Mouse (Mus musculus): Measurements from ENCODE around the gene Btbd17. TPM values are rescaled to one million over a fixed set of nuclear protein-coding genes. Genes with fewer than 3 reads are reported as not detected.

The Btbd17 gene
- polyA plus RNA-seq, 1 experiment: not detected

DNA sequence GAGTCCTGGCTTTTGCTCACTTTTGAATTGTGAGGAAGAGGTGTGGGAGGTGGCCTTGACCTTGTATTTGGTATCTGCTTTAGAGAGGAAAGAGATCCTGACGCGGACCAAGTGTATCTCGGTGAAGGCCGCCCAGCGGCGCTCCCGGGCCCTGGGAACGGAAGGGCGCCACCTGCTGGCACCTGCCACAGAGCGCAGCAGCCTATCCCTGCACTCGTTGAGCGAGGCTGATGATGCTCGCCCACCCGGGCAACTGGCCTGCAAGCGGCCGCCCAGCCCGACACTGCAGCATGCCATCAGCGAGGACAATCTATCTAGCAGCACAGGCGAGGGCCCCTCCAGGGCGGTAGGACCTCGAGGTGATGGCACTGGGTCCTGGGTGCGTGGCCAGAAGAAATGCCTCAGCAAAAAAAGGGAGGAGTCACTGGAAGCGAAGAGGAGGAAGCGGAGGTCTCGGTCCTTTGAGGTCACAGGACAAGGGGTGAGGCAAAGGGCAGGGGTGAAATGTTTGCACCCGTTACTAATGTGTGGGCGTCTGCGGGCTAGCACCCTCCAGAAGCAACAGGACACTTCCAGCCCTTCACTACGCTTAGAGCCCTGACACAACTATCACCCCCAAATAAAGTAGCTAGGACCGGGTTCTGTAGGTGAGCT lies 6.6 kb downstream of the Btbd17 start:
- H3K4me3 ChIP-seq (replicated peaks): no peak overlapping the region

DNA sequence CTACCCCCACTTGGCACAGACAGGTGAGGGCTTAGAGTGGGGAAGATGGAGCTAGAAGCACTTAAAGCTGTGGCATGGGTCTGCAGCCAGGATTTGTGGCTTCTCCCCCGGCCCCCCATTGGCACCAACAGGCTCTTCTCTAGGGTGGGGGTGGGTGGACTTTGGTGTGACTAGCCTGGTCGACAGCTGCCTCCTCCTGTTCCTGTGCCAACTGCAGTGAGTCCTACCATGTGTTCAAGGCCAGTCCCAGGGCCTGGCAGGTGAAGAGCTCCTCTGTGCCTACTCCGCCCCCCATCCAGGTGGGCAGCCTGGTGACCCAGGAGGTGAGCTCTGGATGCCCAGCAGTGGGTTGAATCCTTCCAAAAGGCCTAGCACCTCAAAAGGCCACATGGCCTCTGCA lies 8.1 kb downstream of the Btbd17 start:
- H3K4me3 ChIP-seq (replicated peaks): no peak overlapping the region

More for the DNA sequence above, 6.6 kb downstream of the Btbd17 start:
- TF ChIP-seq TAL1 (IDR thresholded peaks at IDR 0.05; ENCODE audit: low read length): no peak
- no peak for TF ChIP-seq GATA1 (IDR thresholded peaks at IDR 0.05; ENCODE audit: low read length)
- H3K27me3 ChIP-seq (ENCODE audit: control insufficient read depth): peaks cover 86% of the 10 kb centered on the region
- H3K36me3 ChIP-seq (ENCODE audit: control insufficient read depth): no peaks in the 10 kb centered on the region
- no peaks in the 10 kb centered on the region; the same call in 1 of the 2 replicates for H3K4me1 ChIP-seq (ENCODE audit: control insufficient read depth)
- H3K9me3 ChIP-seq (ENCODE audit: control insufficient read depth, low read length): no peaks in the 10 kb centered on the region

GRCm38 (mm10) chr11:114786326-114786725 lies 9.4 kb downstream of the Btbd17 start:
- Histone ChIP-seq H3K36me3 (ENCODE audit: control insufficient read depth) (no peaks in the 10 kb centered on the region), H3K9me3 (ENCODE audit: control insufficient read depth, low read length) (no peaks in the 10 kb centered on the region), H3K4me1 (ENCODE audit: control insufficient read depth) (no peaks in the 10 kb centered on the region), H3K27me3 (ENCODE audit: control insufficient read depth) (peaks cover 59% of the 10 kb centered on the region), H3K4me3 (replicated peaks) (no peak overlapping the region)
- TF ChIP-seq GATA1 (IDR thresholded peaks at IDR 0.05; ENCODE audit: low read length) (no peak), TAL1 (IDR thresholded peaks at IDR 0.05; ENCODE audit: low read length) (no peak)

More for the DNA sequence above, 8.1 kb downstream of the Btbd17 start:
- Histone ChIP-seq H3K27me3 (ENCODE audit: control insufficient read depth) (peaks cover 72% of the 10 kb centered on the region), H3K9me3 (ENCODE audit: control insufficient read depth, low read length) (no peaks in the 10 kb centered on the region), H3K4me1 (ENCODE audit: control insufficient read depth) (no peaks in the 10 kb centered on the region), H3K36me3 (ENCODE audit: control insufficient read depth) (no peaks in the 10 kb centered on the region)
- TF ChIP-seq TAL1 (IDR thresholded peaks at IDR 0.05; ENCODE audit: low read length) (no peak), GATA1 (IDR thresholded peaks at IDR 0.05; ENCODE audit: low read length) (no peak)

- H3K9me3 ChIP-seq (ENCODE audit: control insufficient read depth, low read length): no peaks in the 10 kb centered on the region
These were observed 9.9 kb downstream of the Btbd17 start for GRCm38 (mm10) chr11:114785892-114786291.

GRCm38 (mm10) chr11:114780076-114780475 lies 15.7 kb downstream of the Btbd17 start:
- Histone ChIP-seq H3K36me3 (ENCODE audit: control insufficient read depth) (no peaks in the 10 kb centered on the region), H3K4me1 (ENCODE audit: control insufficient read depth) (no peaks in the 10 kb centered on the region), H3K4me3 (replicated peaks) (no peak overlapping the region), H3K9me3 (ENCODE audit: control insufficient read depth, low read length) (no peaks in the 10 kb centered on the region), H3K27me3 (ENCODE audit: control insufficient read depth) (peaks cover 10% of the 10 kb centered on the region)
- TF ChIP-seq TAL1 (IDR thresholded peaks at IDR 0.05; ENCODE audit: low read length) (no peak), GATA1 (IDR thresholded peaks at IDR 0.05; ENCODE audit: low read length) (no peak)

More at GRCm38 (mm10) chr11:114785892-114786291, 9.9 kb downstream of the Btbd17 start:
- H3K4me3 ChIP-seq (replicated peaks): no peak overlapping the region
- H3K36me3 ChIP-seq (ENCODE audit: control insufficient read depth): no peaks in the 10 kb centered on the region
- TF ChIP-seq TAL1 (IDR thresholded peaks at IDR 0.05; ENCODE audit: low read length) (no peak), GATA1 (IDR thresholded peaks at IDR 0.05; ENCODE audit: low read length) (no peak)
- peaks cover 56% of the 10 kb centered on the region for H3K27me3 ChIP-seq (ENCODE audit: control insufficient read depth)
- H3K4me1 ChIP-seq (ENCODE audit: control insufficient read depth): no peaks in the 10 kb centered on the region

- Histone ChIP-seq H3K9me3 (ENCODE audit: control insufficient read depth, low read length) (no peaks in the 10 kb centered on the region), H3K4me3 (replicated peaks) (no peak overlapping the region), H3K36me3 (ENCODE audit: control insufficient read depth) (no peaks in the 10 kb centered on the region), H3K4me1 (ENCODE audit: control insufficient read depth) (no peaks in the 10 kb centered on the region), H3K27me3 (ENCODE audit: control insufficient read depth) (peaks cover 3% of the 10 kb centered on the region)
- TF ChIP-seq GATA1 (IDR thresholded peaks at IDR 0.05; ENCODE audit: low read length) (no peak), TAL1 (IDR thresholded peaks at IDR 0.05; ENCODE audit: low read length) (no peak)
These were observed 23.8 kb downstream of the Btbd17 start for GRCm38 (mm10) chr11:114771896-114772295.

- no peaks in the 10 kb centered on the region for H3K9me3 ChIP-seq (ENCODE audit: control insufficient read depth, low read length)
- TF ChIP-seq TAL1 (IDR thresholded peaks at IDR 0.05; ENCODE audit: low read length) (no peak), GATA1 (IDR thresholded peaks at IDR 0.05; ENCODE audit: low read length) (no peak)
- H3K27me3 ChIP-seq (ENCODE audit: control insufficient read depth): peaks cover 17% of the 10 kb centered on the region
- H3K36me3 ChIP-seq (ENCODE audit: control insufficient read depth): no peaks in the 10 kb centered on the region
- H3K4me1 ChIP-seq (ENCODE audit: control insufficient read depth): peaks cover 5% of the 10 kb centered on the region
- no peak overlapping the region for H3K4me3 ChIP-seq (replicated peaks)
These were observed 25.8 kb downstream of the Btbd17 start for GRCm38 (mm10) chr11:114769911-114770310.

GRCm38 (mm10) chr11:114764820-114765818 lies 30.6 kb downstream of the Btbd17 start, which contains the start of gene Kif19a:
TSS of gene Kif19a (plus strand) at chr11:114765388.
- H3K4me3 ChIP-seq (replicated peaks): peak within 1 kb of the TSS; percentile 45
- H3K36me3 ChIP-seq (ENCODE audit: control insufficient read depth): no peaks in the 10 kb centered on the region
- H3K27me3 ChIP-seq (ENCODE audit: control insufficient read depth): peaks cover 21% of the 10 kb centered on the region
- H3K9me3 ChIP-seq (ENCODE audit: control insufficient read depth, low read length): no peaks in the 10 kb centered on the region
- peaks cover 7% of the 10 kb centered on the region for H3K4me1 ChIP-seq (ENCODE audit: control insufficient read depth)
- TF ChIP-seq GATA1 (IDR thresholded peaks at IDR 0.05; ENCODE audit: low read length): no peak
- no peak for TF ChIP-seq TAL1 (IDR thresholded peaks at IDR 0.05; ENCODE audit: low read length)
